Mouse (Mus musculus) megakaryocyte-erythroid progenitor cell, adult 5-6 weeks (primary cell): ENCODE measurements around the gene Sergef. TPM values are rescaled to one million over a fixed set of nuclear protein-coding genes. Genes with fewer than 3 reads are reported as not detected.
A peak's percentile ranks its signal among the peaks of the same experiment; 100 is the strongest.

Source experiments
- ATAC-seq: replicated peaks from 2 replicates; pipeline ENCODE4 v1.8.0; 2016; ENCODE audit warnings: mild to moderate bottlenecking, inconsistent platforms; ENCODE audit not compliant: severe bottlenecking, poor library complexity, low FRiP score, low TSS enrichment
- total RNA-seq, 2 experiments: library from RNA; stranded (forward) in 1 of 2; stranded (reverse) in 1 of 2; fragments of 200-1000, 215-1000 nt in 1 of 2; fragments of >200 nt in 1 of 2; fragmentation: Nextera tagmentation in 1 of 2; gene quantifications; 2 replicates each; pipeline ENCODE4 v1.2.3; 2014 to 2017

Gene Sergef
- total RNA-seq, 2 experiments from 2014 or later = 8.6 to 9.0 TPM

- no peak for ATAC-seq
Observed at GRCm38 (mm10) chr7:46423951-46424350, 215.7 kb downstream of the Sergef start.

- ATAC-seq = peak; percentile 68; the same call in 1 of the 2 replicates
Observed at GRCm38 (mm10) chr7:46422764-46423412, 216.7 kb downstream of the Sergef start.

GRCm38 (mm10) chr7:46422052-46422763 lies 217.4 kb downstream of the Sergef start:
- ATAC-seq = no peak

- ATAC-seq = no peak
Observed at GRCm38 (mm10) chr7:46421535-46421934, 218.1 kb downstream of the Sergef start.

GRCm38 (mm10) chr7:46418102-46418622 lies 221.4 kb downstream of the Sergef start:
- ATAC-seq = no peak

GRCm38 (mm10) chr7:46417467-46417866 lies 222.1 kb downstream of the Sergef start:
- no peak for ATAC-seq

- no peak for ATAC-seq
Observed at GRCm38 (mm10) chr7:46415818-46416425, 223.7 kb downstream of the Sergef start.

GRCm38 (mm10) chr7:46413959-46414725 lies 225.5 kb downstream of the Sergef start:
- ATAC-seq = no peak

- ATAC-seq = no peak
Observed at GRCm38 (mm10) chr7:46412823-46413222, 226.8 kb downstream of the Sergef start.

GRCm38 (mm10) chr7:46410727-46411126 lies 228.9 kb downstream of the Sergef start:
- ATAC-seq = no peak

GRCm38 (mm10) chr7:46409204-46409789 lies 230.3 kb downstream of the Sergef start:
- ATAC-seq = no peak

GRCm38 (mm10) chr7:46408606-46409005 lies 231.0 kb downstream of the Sergef start:
- ATAC-seq = no peak

GRCm38 (mm10) chr7:46404756-46405155 lies 234.9 kb downstream of the Sergef start:
- ATAC-seq = no peak

GRCm38 (mm10) chr7:46403616-46404485 lies 235.8 kb downstream of the Sergef start:
- ATAC-seq = no peak

- no peak for ATAC-seq
Observed at GRCm38 (mm10) chr7:46401371-46402180, 238.0 kb downstream of the Sergef start.

GRCm38 (mm10) chr7:46400346-46400745 lies 239.3 kb downstream of the Sergef start:
- no peak for ATAC-seq

GRCm38 (mm10) chr7:46399676-46400075 lies 239.9 kb downstream of the Sergef start:
- no peak for ATAC-seq

GRCm38 (mm10) chr7:46398612-46399011 lies 241.0 kb downstream of the Sergef start:
- ATAC-seq = no peak
